Mouse (Mus musculus) neural tube, embryonic 13.5 days (tissue): ENCODE measurements around the gene Ctnna3. TPM values are rescaled to one million over a fixed set of nuclear protein-coding genes. Genes with fewer than 3 reads are reported as not detected.

Experiments
- ATAC-seq: fragments of 200-750 bp; cut with Nextera tagmentation; 2 replicates; pipeline ENCODE4 v1.8.0; 2017; ENCODE audit warnings: low read depth, mild to moderate bottlenecking, moderate TSS enrichment, moderate library complexity
- H3K27ac ChIP-seq: fragments of 300-500 bp; sonication (generic); replicated peaks from 2 replicates; pipeline ENCODE4 v1.5.1; 2015; ENCODE audit warnings: moderate library complexity, mild to moderate bottlenecking, inconsistent platforms
- H3K27me3 ChIP-seq: fragments of 300-500 bp; sonication (generic); 2 replicates; pipeline ENCODE4 v1.6.1; 2015; ENCODE audit warnings: mild to moderate bottlenecking, inconsistent platforms
- H3K36me3 ChIP-seq: fragments of 300-500 bp; sonication (generic); 2 replicates; pipeline ENCODE4 v1.6.1; 2015; ENCODE audit warnings: mild to moderate bottlenecking, inconsistent platforms
- H3K4me1 ChIP-seq: fragments of 300-500 bp; sonication (generic); replicated peaks from 2 replicates; pipeline ENCODE4 v1.6.1; 2015; ENCODE audit warnings: inconsistent platforms
- H3K4me2 ChIP-seq: fragments of 300-500 bp; sonication (generic); 2 replicates; pipeline ENCODE4 v1.6.1; 2015; ENCODE audit warnings: inconsistent platforms, mild to moderate bottlenecking, moderate library complexity
- H3K4me3 ChIP-seq: fragments of 300-500 bp; sonication (generic); 2 replicates; pipeline ENCODE4 v1.5.1; 2015; ENCODE audit warnings: mild to moderate bottlenecking, inconsistent platforms
- H3K9ac ChIP-seq: fragments of 300-500 bp; sonication (generic); 2 replicates; pipeline ENCODE4 v1.6.1; 2015; ENCODE audit warnings: moderate library complexity, mild to moderate bottlenecking, inconsistent platforms
- H3K9me3 ChIP-seq: fragments of 300-500 bp; sonication (generic); 2 replicates; pipeline ENCODE4 v1.6.1; 2016; ENCODE audit warnings: inconsistent platforms
- WGBS: fragments of 180-500 bp; shearing (Covaris S2); methylation state at CpG from one replicate; pipeline ENCODE4 v1.1.7; 2015; 5-methylcytosine and 5-hydroxymethylcytosine counted together
- polyA plus RNA-seq: library from polyadenylated mRNA; unstranded; fragments of >200 nt; fragmentation: Nextera tagmentation; extraction: Ambion mirVana; gene quantifications from 2 replicates; pipeline ENCODE4 v1.2.1, GENCODE M21; 2015

Gene Ctnna3
- polyA plus RNA-seq, 1 experiment from 2014 or later: 3.7 TPM

DNA sequence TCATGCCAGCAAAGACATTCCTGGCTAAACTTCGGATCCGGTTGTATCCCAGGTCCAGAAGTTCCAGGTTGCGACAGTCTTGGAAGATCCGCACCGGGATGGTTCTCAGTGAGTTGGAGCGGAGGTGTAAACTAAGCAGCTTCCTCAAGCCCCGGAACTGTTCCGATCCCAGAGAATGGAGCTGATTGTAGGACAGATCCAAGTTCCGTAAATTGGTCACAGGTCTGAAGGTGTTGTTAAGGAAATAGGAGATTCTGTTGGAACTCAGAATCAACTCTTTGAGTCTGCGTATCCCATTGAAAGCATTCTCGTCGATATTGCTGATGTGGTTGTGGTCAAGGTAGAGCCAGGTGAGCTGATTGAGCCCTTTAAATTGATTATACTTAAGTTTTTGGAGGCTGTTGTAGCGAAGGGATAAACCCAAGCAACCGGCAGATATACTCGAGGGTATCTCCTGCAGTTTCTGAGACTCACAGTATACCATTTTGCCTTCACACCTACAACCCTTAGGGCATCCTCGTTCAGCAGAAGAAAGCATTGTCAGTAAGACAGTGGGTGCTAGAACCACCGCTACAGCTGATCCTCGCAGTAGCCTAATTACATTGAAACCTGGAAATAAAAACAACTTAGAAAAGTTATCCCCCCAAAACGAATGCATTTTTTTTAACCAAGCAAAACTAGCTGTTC, 659.0 kb downstream of the Ctnna3 start:
- no peak for ATAC-seq
- Histone ChIP-seq H3K4me2 (peak overlapping the region; percentile 86), H3K27me3 (peaks cover 7% of the 10 kb centered on the region), H3K9me3 (no peaks in the 10 kb centered on the region), H3K4me1 (peaks cover 43% of the 10 kb centered on the region), H3K9ac (peak overlapping the region; percentile 79), H3K36me3 (no peaks in the 10 kb centered on the region), H3K27ac (peak overlapping the region; percentile 56; the same call in 1 of the 2 replicates), H3K4me3 (peak overlapping the region; percentile 55)
- 17% methylated on average over 19 of the region's 19 CpGs for WGBS

DNA sequence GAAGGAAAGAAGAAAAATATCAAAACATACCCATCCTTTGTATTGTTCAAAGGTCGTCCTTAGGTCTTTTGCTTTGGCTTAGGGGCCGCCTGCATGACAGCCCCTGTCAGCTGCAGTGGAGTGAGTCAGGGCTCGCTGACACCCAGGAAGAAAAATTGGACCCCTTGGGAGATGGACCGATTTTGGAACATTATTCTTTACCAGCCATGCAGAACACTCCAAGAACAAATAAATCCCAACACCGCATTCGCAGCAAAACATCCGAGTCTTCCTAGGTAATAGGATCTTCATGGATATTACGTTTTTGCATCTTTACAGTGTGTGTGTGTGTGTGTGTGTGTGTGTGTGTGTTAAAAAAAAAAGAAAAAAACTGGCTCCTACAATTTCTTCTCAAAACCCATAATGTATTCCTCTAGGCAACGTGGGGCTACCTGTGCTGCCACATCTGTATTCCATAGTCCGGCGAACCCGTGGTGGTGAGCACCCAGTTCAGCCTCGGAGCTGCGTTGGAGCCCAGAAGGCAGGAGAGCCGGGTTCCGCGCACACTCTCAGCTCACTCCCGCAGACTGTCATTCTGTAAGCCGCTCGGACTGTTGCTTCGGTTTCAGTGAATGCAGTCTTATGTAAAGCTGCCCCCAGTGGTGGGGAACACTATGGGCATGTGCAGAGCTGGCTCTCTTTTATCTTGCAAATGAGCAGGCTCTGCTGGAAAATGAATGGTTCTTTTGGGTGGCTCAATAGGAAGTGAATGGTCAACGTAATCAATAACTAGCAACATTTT, 660.0 kb downstream of the Ctnna3 start, which contains the start of gene Lrrtm3:
Gene Lrrtm3 (minus strand): TSS at position 598 of the 781 bp plus-strand sequence.
- peaks cover 7% of the 10 kb centered on the region for H3K27me3 ChIP-seq
- H3K4me1 ChIP-seq: peaks cover 38% of the 10 kb centered on the region
- no peaks in the 10 kb centered on the region for H3K36me3 ChIP-seq
- peak within 1 kb of the TSS; percentile 55 for H3K4me3 ChIP-seq
- peak within 1 kb of the TSS; percentile 70; the same call in 1 of the 2 replicates for H3K27ac ChIP-seq
- under 1% methylated on average over 22 of the region's 22 CpGs for WGBS
- ATAC-seq: peak; percentile 91
- H3K9me3 ChIP-seq: no peaks in the 10 kb centered on the region
- peak within 1 kb of the TSS; percentile 79 for H3K9ac ChIP-seq
- peak within 1 kb of the TSS; percentile 86 for H3K4me2 ChIP-seq

DNA sequence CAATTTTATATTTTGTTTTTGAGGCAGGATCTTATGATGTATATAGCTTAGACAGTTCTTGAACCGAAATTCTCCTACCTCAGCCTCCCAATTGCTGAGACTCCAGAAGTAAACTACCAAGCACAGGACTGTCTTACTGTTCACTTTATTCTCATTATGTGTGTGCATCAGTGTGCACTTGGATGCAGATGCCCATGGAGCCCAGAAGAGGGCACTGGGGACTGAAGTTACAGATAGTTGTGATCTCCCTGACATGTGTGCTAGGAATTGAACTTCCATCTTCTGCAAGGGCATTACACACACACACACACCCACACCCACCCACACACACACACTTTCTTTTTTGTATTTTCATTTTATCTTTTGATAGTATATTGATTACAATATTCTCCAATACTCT, 666.6 kb downstream of the Ctnna3 start:
- H3K9me3 ChIP-seq: no peaks in the 10 kb centered on the region
- no peaks in the 10 kb centered on the region for H3K27me3 ChIP-seq
- no peaks in the 10 kb centered on the region for H3K36me3 ChIP-seq
- no peak overlapping the region for H3K4me3 ChIP-seq
- no peak overlapping the region for H3K9ac ChIP-seq
- no peaks in the 10 kb centered on the region for H3K4me1 ChIP-seq
- 91% methylated on average over 1 of the region's 1 CpGs for WGBS
- H3K27ac ChIP-seq: no peak overlapping the region
- ATAC-seq: no peak
- H3K4me2 ChIP-seq: no peak overlapping the region

DNA sequence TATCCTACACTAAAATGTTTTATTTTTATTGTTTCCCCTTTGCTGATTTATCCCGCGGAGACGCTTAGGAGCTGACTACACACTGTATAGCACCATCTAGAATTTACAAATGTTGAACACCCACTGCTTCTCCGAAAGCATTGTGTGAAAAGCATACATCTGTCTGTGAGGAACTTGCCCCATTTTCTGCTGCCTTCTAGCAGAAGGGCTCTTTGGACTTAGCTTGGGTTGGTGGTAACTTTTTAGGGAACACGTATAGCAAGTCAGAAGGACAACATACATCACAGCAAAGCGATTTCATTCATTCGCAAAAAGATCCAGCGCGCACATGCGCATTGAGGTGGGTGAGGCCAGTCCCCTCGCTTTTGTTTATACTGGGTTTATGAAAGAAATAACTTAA, 685.3 kb downstream of the Ctnna3 start:
- Histone ChIP-seq H3K27ac (no peak overlapping the region), H3K4me2 (no peak overlapping the region), H3K9me3 (no peaks in the 10 kb centered on the region), H3K9ac (no peak overlapping the region), H3K27me3 (no peaks in the 10 kb centered on the region), H3K4me1 (no peaks in the 10 kb centered on the region), H3K4me3 (no peak overlapping the region), H3K36me3 (no peaks in the 10 kb centered on the region)
- WGBS: 94% methylated on average over 11 of the region's 11 CpGs
- ATAC-seq: no peak

DNA sequence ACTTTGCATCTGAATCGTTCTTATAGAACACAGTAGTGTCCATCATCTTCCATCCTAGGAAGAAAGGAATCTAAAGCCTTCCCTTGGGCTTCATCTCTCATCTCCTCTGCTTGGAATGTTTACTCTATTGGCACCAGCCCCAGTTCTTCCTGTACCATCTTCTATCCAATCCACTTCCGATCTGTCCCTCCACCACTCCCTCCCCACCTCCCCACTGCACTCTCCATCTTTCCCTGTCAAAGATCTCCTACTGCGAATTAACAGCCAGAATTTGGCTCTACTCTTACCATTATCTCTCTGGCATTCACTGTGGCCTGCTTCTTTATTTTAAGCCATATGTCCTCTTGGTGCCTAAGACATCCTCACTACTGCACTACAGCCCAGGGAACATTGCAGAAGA, 688.9 kb downstream of the Ctnna3 start:
- WGBS: 86% methylated on average over 3 of the region's 3 CpGs
- ATAC-seq: no peak

DNA sequence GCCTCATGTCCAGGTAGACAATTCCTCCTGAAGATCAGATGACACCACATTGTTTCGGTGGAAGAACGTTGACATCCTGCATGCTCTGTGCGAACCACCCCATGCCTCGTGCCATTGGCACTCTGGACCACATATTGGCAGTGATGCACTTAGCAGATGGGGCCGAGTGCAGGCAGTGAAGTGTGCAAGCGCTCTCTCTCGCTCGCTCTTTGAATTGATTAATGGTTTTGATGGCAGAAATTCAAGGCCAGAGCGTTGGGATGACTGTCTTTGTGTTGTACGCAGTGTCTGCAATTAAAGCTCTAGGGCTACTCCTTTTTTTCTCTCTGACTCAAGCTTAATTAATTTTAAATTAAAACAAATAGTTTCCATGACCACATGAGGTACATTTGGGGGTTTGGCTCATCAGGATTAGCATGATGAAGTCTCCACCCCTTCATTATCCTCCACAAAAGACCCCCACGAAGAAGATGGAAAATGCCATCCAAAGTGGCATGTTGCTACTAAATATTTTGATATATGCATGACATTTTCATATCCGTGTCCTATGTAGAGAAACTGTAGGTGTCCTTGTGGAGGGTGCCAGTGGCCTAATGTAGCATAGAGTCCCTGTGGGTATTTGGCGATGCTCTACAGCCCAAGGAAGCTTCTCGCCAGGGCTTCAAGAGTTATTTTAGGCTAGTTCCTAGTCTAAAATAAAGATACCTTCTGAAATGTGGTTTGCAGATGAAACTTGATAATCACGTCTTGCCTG, 700.7 kb downstream of the Ctnna3 start:
- H3K4me2 ChIP-seq: no peak overlapping the region

More for the DNA sequence above, 688.9 kb downstream of the Ctnna3 start:
- no peak overlapping the region for H3K4me2 ChIP-seq
- no peak overlapping the region for H3K9ac ChIP-seq
- H3K27me3 ChIP-seq: no peaks in the 10 kb centered on the region
- H3K27ac ChIP-seq: no peak overlapping the region
- no peak overlapping the region for H3K4me3 ChIP-seq
- H3K9me3 ChIP-seq: no peaks in the 10 kb centered on the region
- no peaks in the 10 kb centered on the region for H3K4me1 ChIP-seq
- H3K36me3 ChIP-seq: no peaks in the 10 kb centered on the region

DNA sequence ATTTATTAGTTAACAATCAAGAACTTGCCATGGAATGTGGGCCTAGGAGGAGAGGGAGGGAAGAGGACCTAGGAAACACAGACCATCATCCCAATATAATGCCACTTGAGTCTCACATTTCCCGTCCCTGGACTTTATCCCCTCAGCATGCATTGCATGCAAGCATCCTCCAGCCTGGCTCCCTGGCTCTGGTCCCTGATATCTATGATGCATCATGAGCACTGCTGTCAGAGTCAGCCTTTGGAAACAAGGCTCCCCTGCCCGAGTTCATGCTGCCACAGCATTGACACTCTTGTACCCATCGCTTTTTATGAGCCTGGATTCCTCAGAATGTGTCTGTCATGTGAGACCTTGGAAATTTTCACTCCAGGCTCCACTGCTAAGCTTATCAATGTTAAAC, 703.6 kb downstream of the Ctnna3 start:
- Histone ChIP-seq H3K4me2 (no peak overlapping the region), H3K9me3 (no peaks in the 10 kb centered on the region), H3K27ac (no peak overlapping the region), H3K4me1 (peaks cover 7% of the 10 kb centered on the region), H3K9ac (no peak overlapping the region), H3K36me3 (no peaks in the 10 kb centered on the region), H3K27me3 (no peaks in the 10 kb centered on the region), H3K4me3 (no peak overlapping the region)
- 87% methylated on average over 3 of the region's 3 CpGs for WGBS
- ATAC-seq: no peak

More for the DNA sequence above, 700.7 kb downstream of the Ctnna3 start:
- H3K27me3 ChIP-seq: no peaks in the 10 kb centered on the region
- no peak overlapping the region for H3K9ac ChIP-seq
- H3K9me3 ChIP-seq: no peaks in the 10 kb centered on the region
- H3K27ac ChIP-seq: no peak overlapping the region
- H3K4me1 ChIP-seq: peaks cover 4% of the 10 kb centered on the region
- H3K4me3 ChIP-seq: no peak overlapping the region
- WGBS: 48% methylated on average over 15 of the region's 15 CpGs
- H3K36me3 ChIP-seq: no peaks in the 10 kb centered on the region
- peak; percentile 65 for ATAC-seq

DNA sequence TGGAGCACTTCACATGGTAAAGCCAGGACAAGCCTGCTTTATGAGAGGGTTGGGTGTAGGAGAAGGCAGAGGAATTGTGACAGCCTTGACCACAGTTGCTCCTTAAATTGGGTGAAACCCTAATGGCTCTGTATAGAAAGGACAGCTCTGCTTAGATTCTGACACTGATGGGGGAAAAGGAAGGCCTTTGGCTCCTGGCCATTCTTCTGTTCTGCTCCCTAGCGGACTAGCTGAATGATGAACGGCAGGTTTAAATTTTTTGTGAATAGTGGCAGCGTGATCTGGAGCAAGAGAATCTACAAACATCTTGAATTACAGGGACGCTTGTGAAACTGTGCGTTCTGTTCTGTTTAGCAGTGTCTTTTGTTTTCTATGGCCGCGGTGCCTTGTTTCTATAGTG, 705.6 kb downstream of the Ctnna3 start:
- no peak overlapping the region for H3K9ac ChIP-seq
- H3K9me3 ChIP-seq: no peaks in the 10 kb centered on the region
- no peaks in the 10 kb centered on the region for H3K27me3 ChIP-seq
- peak overlapping the region; percentile 29; the same call in 1 of the 2 replicates for H3K4me2 ChIP-seq
- H3K36me3 ChIP-seq: no peaks in the 10 kb centered on the region
- H3K27ac ChIP-seq: no peak overlapping the region
- no peak overlapping the region for H3K4me3 ChIP-seq
- peaks cover 7% of the 10 kb centered on the region for H3K4me1 ChIP-seq
- WGBS: 14% methylated on average over 7 of the region's 7 CpGs
- no peak for ATAC-seq

DNA sequence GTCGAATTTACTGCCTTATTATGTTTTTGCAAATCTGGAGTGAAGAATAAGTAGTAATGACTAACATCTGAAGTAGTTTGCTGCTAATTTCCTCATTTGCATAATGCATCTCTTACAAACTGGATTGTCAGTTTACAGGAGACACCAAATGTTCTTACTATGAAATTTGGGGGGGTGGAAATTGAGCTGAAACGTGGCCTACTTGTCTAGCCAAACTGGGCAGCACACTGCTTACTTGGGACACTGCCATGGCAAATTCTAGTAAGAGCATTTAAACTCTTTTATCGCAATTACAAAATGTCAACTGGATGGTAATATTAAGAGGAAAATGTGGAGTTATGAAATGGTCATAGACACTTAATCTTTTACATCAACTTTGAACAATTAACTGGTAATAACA, 716.6 kb downstream of the Ctnna3 start:
- no peaks in the 10 kb centered on the region for H3K36me3 ChIP-seq
- ATAC-seq: no peak
- 83% methylated on average over 3 of the region's 3 CpGs for WGBS

DNA sequence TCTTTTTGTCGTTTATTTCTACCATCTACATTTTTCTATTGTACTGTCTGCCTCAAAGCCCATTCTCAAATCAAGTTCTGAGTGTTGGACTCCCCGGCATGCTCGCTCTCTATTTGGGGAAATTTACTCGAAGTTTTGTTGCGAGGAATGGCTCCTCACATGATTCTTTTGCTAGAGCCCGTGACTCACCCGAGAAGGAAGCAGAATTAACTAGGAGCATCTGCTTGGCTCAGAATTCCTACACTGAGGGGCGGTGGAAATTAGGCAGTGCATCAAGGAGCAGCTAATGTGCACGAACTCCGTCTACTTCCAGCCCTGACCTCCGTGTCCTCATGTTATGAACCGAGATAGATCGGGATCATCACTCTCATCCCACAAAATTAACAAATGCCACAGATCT, 751.8 kb downstream of the Ctnna3 start:
- no peak for ATAC-seq
- H3K27me3 ChIP-seq: no peaks in the 10 kb centered on the region
- H3K27ac ChIP-seq: no peak overlapping the region
- no peaks in the 10 kb centered on the region for H3K36me3 ChIP-seq
- H3K4me3 ChIP-seq: no peak overlapping the region
- WGBS: 92% methylated on average over 13 of the region's 13 CpGs
- H3K4me2 ChIP-seq: no peak overlapping the region
- H3K9me3 ChIP-seq: no peaks in the 10 kb centered on the region
- H3K9ac ChIP-seq: no peak overlapping the region
- H3K4me1 ChIP-seq: no peaks in the 10 kb centered on the region

More for the DNA sequence above, 716.6 kb downstream of the Ctnna3 start:
- Histone ChIP-seq H3K27me3 (no peaks in the 10 kb centered on the region), H3K4me2 (no peak overlapping the region), H3K4me3 (no peak overlapping the region), H3K27ac (no peak overlapping the region), H3K9me3 (no peaks in the 10 kb centered on the region), H3K4me1 (peaks cover 4% of the 10 kb centered on the region; the same call in 1 of the 2 replicates), H3K9ac (no peak overlapping the region)

DNA sequence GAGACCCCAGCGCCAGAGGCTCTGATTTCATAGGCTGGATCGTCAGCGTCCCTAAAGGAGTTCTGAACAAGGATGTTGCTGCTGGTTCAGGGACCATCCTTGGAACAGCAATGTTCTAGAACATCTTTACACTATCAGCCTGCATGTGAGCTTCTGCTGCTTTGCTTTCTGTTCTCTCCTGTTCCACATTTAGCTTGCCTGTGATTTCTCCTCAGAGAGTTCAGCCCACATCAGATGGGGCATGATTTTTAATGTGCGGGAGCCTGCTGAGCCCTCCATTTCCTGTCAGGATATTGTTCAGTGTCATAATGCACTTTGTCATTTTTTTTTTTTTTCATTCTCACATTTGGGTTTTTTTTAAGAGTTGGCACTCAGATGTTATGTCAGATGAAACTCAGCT, 752.8 kb downstream of the Ctnna3 start:
- no peak for ATAC-seq
- Histone ChIP-seq H3K4me3 (no peak overlapping the region), H3K36me3 (no peaks in the 10 kb centered on the region), H3K9me3 (no peaks in the 10 kb centered on the region), H3K9ac (no peak overlapping the region), H3K4me1 (no peaks in the 10 kb centered on the region), H3K27ac (no peak overlapping the region), H3K4me2 (no peak overlapping the region), H3K27me3 (no peaks in the 10 kb centered on the region)
- WGBS: 89% methylated on average over 4 of the region's 4 CpGs

DNA sequence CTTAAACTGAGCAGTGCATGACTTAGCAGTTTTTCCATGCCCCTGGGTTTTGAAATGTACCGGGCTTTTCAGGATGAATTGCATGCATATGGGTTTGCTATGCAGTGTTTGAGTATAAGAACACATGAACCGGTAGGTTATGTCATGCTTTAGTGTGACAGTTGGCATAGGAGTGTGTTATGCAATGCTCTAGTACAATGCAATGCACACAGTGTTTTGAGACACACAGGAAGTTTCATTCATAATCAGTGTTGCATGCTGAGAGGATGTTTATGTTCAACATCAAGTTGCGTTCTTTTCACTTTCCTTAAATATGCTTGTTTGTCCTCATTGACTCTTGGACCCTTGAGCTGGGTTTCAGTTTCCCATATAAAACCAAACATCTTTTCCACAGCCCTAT, 758.1 kb downstream of the Ctnna3 start:
- no peak for ATAC-seq
- H3K4me1 ChIP-seq: no peaks in the 10 kb centered on the region
- 86% methylated on average over 3 of the region's 3 CpGs for WGBS
- H3K4me3 ChIP-seq: no peak overlapping the region
- no peaks in the 10 kb centered on the region for H3K36me3 ChIP-seq
- H3K4me2 ChIP-seq: no peak overlapping the region
- no peak overlapping the region for H3K9ac ChIP-seq
- no peaks in the 10 kb centered on the region for H3K9me3 ChIP-seq
- H3K27me3 ChIP-seq: no peaks in the 10 kb centered on the region
- H3K27ac ChIP-seq: no peak overlapping the region
